Mouse (Mus musculus) embryonic fibroblast, embryonic 13.5 days (primary cell): ENCODE measurements around the gene Olfr644.

Experiments
- CTCF ChIP-seq: IDR thresholded peaks from 2 replicates; pipeline ENCODE4 v1.5.1; 2011; ENCODE audit warnings: mild to moderate bottlenecking, control low read depth, low read length, moderate library complexity, borderline replicate concordance; ENCODE audit not compliant: insufficient read depth
- POLR2A ChIP-seq: IDR thresholded peaks from 2 replicates; pipeline ENCODE4 v1.6.1; 2011; ENCODE audit warnings: low read depth, mild to moderate bottlenecking, control low read depth, low read length, moderate library complexity

- no peak for TF ChIP-seq CTCF
- no peak for TF ChIP-seq POLR2A
Observed at GRCm38 (mm10) chr7:104025473-104025872, 46.2 kb downstream of the Olfr644 start, which contains the start of gene Olfr640.
